Mouse (Mus musculus): ENCODE measurements at regions not wholly inside any gene's neighbourhood (a gene's known extent, or its start where the extent isn't known, plus 50 kb on each side); places are given as distances from the start of the nearest gene placed in this dataset.

DNA sequence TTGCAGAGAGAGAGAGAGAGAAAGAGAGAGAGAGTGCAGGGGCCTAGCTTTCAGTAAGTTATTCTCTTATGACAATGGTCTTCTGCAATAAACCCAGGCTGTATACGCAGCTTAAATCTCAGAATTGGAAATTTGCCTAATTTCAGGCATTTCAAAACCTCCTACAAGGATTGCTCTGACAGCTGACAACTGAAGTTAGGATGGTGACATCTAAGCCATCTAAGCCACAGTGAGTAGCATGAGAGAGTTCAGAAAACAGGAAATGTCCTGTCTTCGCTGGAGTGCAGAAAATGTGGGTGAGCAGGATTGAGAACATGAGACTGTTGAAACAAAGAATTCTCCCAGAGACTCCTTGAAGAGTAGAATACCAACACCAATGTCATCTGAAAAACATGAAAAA is 56.8 kb downstream of the Fam110c start:
- TF ChIP-seq NRF1 (IDR thresholded peaks at IDR 0.05; ENCODE audit: low read depth, low read length), result no peak
- no peak for TF ChIP-seq ZKSCAN1 (IDR thresholded peaks at IDR 0.05; ENCODE audit: borderline replicate concordance, low read depth, low read length)
- no peak for TF ChIP-seq USF2 (conservative IDR thresholded peaks at IDR 0.05; ENCODE audit: low read depth, low read length)
- DNase-seq (ENCODE audit: extremely low read depth), result no peak
- no peak overlapping the region for H3K27ac ChIP-seq (ENCODE audit: insufficient read depth, low read depth)
- dilution Hi-C loops (cut with MboI; ENCODE audit: extremely low pct_ligation_motif_present, extremely low pct_unique_long_range_greater_than_20kb, low sequenced_read_pairs) (no loop called here), in situ Hi-C loops (cut with MboI; ENCODE audit: low pct_ligation_motif_present, low pct_unique_long_range_greater_than_20kb, low sequenced_read_pairs) (no loop called here)
- H3K27me3 ChIP-seq (replicated peaks), result no peaks in the 10 kb centered on the region
- no peak overlapping the region for H3K9ac ChIP-seq (ENCODE audit: insufficient read depth, low read depth)
- no peaks in the 10 kb centered on the region for H3K36me3 ChIP-seq (replicated peaks in 1 of 2; ENCODE audit: control insufficient read depth in 1 of 2, insufficient read depth in 1 of 2, low read length in 1 of 2)
- no peaks in the 10 kb centered on the region for H3K9me3 ChIP-seq (replicated peaks; ENCODE audit: low read length)
- H3K4me1 ChIP-seq (ENCODE audit: control insufficient read depth in 1 of 2, insufficient read depth in 2 of 2), result peaks cover 2 to 14% of the 10 kb centered on the region in 2 experiments; a peak in 1 of 4 replicates
- no peak overlapping the region for H3K4me3 ChIP-seq (replicated peaks in 1 of 3; ENCODE audit: low read depth in 2 of 3, low read length in 2 of 3, poor library complexity in 1 of 3)
- H3K4me2 ChIP-seq (ENCODE audit: insufficient read depth, low read depth, poor library complexity, severe bottlenecking), result no peak overlapping the region
- no peaks in the 10 kb centered on the region for H3K79me2 ChIP-seq (replicated peaks; ENCODE audit: control insufficient read depth, extremely low read depth, insufficient read depth, poor library complexity, severe bottlenecking)

DNA sequence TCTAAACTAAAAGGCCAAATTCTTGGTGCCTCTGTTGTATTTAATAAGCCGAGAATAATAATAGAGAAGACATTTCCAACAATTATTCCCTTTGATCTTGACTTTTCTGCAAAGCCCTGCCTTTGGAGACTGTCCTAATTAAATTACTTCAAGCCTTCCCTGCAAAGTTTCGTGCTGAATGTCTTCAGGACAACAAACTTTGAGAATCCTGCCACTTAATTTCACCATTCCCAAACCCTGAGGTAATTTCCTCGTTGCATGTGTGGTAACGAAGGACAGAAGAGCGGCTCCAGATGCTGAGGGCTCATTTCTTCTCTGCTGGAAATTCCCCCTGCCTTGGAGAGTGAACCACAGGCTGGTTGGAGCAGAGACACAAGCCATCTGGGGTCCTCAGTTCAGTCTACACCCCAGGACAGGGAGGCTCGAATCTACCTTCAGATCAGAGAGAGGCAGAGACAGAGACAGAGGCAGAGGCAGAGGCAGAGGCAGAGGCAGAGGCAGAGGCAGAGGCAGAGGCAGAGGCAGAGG is 60.9 kb downstream of the Fam110c start:
- Histone ChIP-seq H3K4me2 (ENCODE audit: insufficient read depth, low read depth, poor library complexity, severe bottlenecking) (no peak overlapping the region), H3K4me1 (ENCODE audit: control insufficient read depth in 1 of 2, insufficient read depth in 2 of 2) (peaks cover 0 to 3% of the 10 kb centered on the region in 2 experiments; a peak in 1 of 4 replicates), H3K27me3 (replicated peaks) (no peaks in the 10 kb centered on the region), H3K27ac (ENCODE audit: insufficient read depth, low read depth) (no peak overlapping the region), H3K9ac (ENCODE audit: insufficient read depth, low read depth) (no peak overlapping the region), H3K9me3 (replicated peaks; ENCODE audit: low read length) (no peaks in the 10 kb centered on the region), H3K79me2 (replicated peaks; ENCODE audit: control insufficient read depth, extremely low read depth, insufficient read depth, poor library complexity, severe bottlenecking) (no peaks in the 10 kb centered on the region), H3K4me3 (replicated peaks in 1 of 3; ENCODE audit: low read depth in 2 of 3, low read length in 2 of 3, poor library complexity in 1 of 3) (no peak overlapping the region), H3K36me3 (replicated peaks in 1 of 2; ENCODE audit: control insufficient read depth in 1 of 2, insufficient read depth in 1 of 2, low read length in 1 of 2) (no peaks in the 10 kb centered on the region)
- no peak for TF ChIP-seq KAT2A (IDR thresholded peaks at IDR 0.05; ENCODE audit: insufficient replicate concordance, low read length)
- TF ChIP-seq JUN (IDR thresholded peaks at IDR 0.05; ENCODE audit: insufficient read depth, low read depth, low read length), result no peak
- TF ChIP-seq SIN3A (IDR thresholded peaks at IDR 0.05; ENCODE audit: low read length), result no peak
- no peak for TF ChIP-seq MAFK (IDR thresholded peaks at IDR 0.05; ENCODE audit: insufficient replicate concordance, low read length)
- no peak for TF ChIP-seq POLR2A (IDR thresholded peaks at IDR 0.05; ENCODE audit: low read depth, low read length)
- in situ Hi-C loops (cut with MboI; ENCODE audit: low pct_ligation_motif_present, low pct_unique_long_range_greater_than_20kb, low sequenced_read_pairs) (no loop called here), dilution Hi-C loops (cut with MboI; ENCODE audit: extremely low pct_ligation_motif_present, extremely low pct_unique_long_range_greater_than_20kb, low sequenced_read_pairs) (no loop called here)
- no peak for DNase-seq (ENCODE audit: extremely low read depth)

DNA sequence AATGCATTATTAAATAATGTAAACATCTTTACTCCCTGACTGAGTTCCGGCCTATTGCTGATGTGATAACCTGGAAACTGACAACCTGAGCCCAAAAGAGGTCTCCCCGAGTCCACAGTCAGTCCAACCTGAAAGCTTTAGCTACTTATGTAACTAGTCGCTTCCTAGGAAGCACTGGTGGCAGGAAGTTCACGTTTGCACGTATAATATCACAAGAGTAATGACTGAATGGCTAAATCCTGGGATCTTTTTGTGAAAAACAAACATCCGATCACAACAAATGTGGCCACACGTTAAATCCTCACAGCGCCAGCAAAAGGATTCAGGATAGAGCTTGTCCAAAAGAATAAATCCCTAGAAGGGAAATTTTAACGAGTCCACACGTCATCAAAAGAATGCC is 62.7 kb downstream of the Fam110c start:
- no peak for DNase-seq (ENCODE audit: extremely low read depth)
- H3K4me2 ChIP-seq (ENCODE audit: insufficient read depth, low read depth, poor library complexity, severe bottlenecking), result no peak overlapping the region
- H3K36me3 ChIP-seq (replicated peaks in 1 of 2; ENCODE audit: control insufficient read depth in 1 of 2, insufficient read depth in 1 of 2, low read length in 1 of 2), result no peaks in the 10 kb centered on the region
- in situ Hi-C loops (cut with MboI; ENCODE audit: low pct_ligation_motif_present, low pct_unique_long_range_greater_than_20kb, low sequenced_read_pairs), result no loop called here
- no peaks in the 10 kb centered on the region for H3K9me3 ChIP-seq (replicated peaks; ENCODE audit: low read length)
- no peaks in the 10 kb centered on the region for H3K27me3 ChIP-seq (replicated peaks)
- peaks cover 0 to 6% of the 10 kb centered on the region in 2 experiments; a peak in 1 of 4 replicates for H3K4me1 ChIP-seq (ENCODE audit: control insufficient read depth in 1 of 2, insufficient read depth in 2 of 2)
- no peak overlapping the region for H3K27ac ChIP-seq (ENCODE audit: insufficient read depth, low read depth)
- H3K4me3 ChIP-seq (replicated peaks in 1 of 3; ENCODE audit: low read depth in 2 of 3, low read length in 2 of 3, poor library complexity in 1 of 3), result no peak overlapping the region
- dilution Hi-C loops (cut with MboI; ENCODE audit: extremely low pct_ligation_motif_present, extremely low pct_unique_long_range_greater_than_20kb, low sequenced_read_pairs), result no loop called here
- no peaks in the 10 kb centered on the region for H3K79me2 ChIP-seq (replicated peaks; ENCODE audit: control insufficient read depth, extremely low read depth, insufficient read depth, poor library complexity, severe bottlenecking)
- TF ChIP-seq ETS1 (conservative IDR thresholded peaks at IDR 0.05; ENCODE audit: low read depth, low read length) (no peak), TBP (conservative IDR thresholded peaks at IDR 0.05; ENCODE audit: low read depth, low read length) (no peak), SMC3 (IDR thresholded peaks at IDR 0.05; ENCODE audit: low read depth, low read length) (no peak), E2F4 (IDR thresholded peaks at IDR 0.05; ENCODE audit: insufficient replicate concordance, low read depth, low read length) (no peak), MXI1 (IDR thresholded peaks at IDR 0.05; ENCODE audit: low read depth, low read length) (no peak), TCF12 (IDR thresholded peaks at IDR 0.05; ENCODE audit: low read depth, low read length) (no peak), HCFC1 (IDR thresholded peaks at IDR 0.05; ENCODE audit: low read depth, low read length) (no peak), ZC3H11A (IDR thresholded peaks at IDR 0.05; ENCODE audit: low read depth, low read length) (no peak), IRF4 (IDR thresholded peaks at IDR 0.05; ENCODE audit: low read depth, low read length) (no peak), BHLHE40 (IDR thresholded peaks at IDR 0.05; ENCODE audit: low read depth, low read length) (no peak), ELF1 (IDR thresholded peaks at IDR 0.05; ENCODE audit: low read depth, low read length) (no peak)
- H3K9ac ChIP-seq (ENCODE audit: insufficient read depth, low read depth), result no peak overlapping the region
